In the genomic region with DNA sequence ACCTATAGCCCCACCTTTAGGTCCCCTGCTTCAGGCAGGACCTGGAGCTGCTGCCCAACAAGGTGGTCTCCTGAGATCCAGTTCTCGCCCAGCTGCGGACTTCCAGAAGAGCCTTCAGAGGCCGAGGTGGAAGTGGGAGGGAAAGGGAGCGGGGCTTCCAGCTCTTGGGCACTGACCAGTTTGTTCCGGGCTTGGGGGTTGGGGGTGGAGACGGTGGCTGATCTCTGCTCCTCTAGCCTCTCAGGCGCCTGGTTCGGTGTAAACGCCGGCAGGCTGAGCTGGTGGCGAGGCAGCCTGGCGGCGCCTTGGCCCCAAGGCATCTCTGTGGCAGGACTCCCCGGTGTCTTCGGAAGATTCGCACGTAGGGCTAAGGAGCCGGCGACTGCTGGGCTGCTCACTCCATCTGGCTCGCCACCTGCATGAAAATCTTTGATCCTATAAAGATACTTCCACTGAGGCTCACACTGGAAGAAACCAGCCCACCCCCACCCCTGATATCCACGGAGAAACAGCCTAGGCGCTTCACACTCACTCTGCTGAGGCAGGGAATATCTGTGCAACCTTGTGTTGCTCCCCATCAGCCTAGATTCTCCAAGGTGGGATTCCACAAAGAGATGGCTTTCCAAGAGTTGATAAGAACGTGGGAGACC, we compare ENCODE assay signal across 10 mouse cellular contexts. TPM values are rescaled to one million over a fixed set of nuclear protein-coding genes. Genes with fewer than 3 reads are reported as not detected.
DNase-seq lines count a peak whose midpoint lies in the region; ATAC-seq lines count a peak whose summit lies in the region.
"Had no signal": no experiment of that assay in that cellular context is flagged by ENCODE, and none has a peak within 500 bp of the region (broad histone marks: within the 10 kb centered on the region; RNA-seq: fewer than 3 reads in every experiment).

A gene (minus strand): TSS at position 267 of the 650 bp plus-strand sequence.

- peak within 1 kb of the TSS; percentile 8; the same call in 1 of the 2 replicates for H3K4me3 ChIP-seq in kidney, embryonic 14.5 days (ENCODE audit: low read length)
- no peak within 1 kb of the TSS for H3K4me3 ChIP-seq in kidney, embryonic 16.5 days (ENCODE audit: low read length)
- H3K4me3 ChIP-seq in limb, embryonic 10.5 days, result peak within 1 kb of the TSS; percentile 48

- no peaks in the 10 kb centered on the region for H3K9me3 ChIP-seq in kidney, embryonic 14.5 days (ENCODE audit: control insufficient read depth, low read length)
- H3K9me3 ChIP-seq in kidney, embryonic 16.5 days (ENCODE audit: low read length), result no peaks in the 10 kb centered on the region
- H3K9me3 ChIP-seq in limb, embryonic 10.5 days (replicated peaks), result no peaks in the 10 kb centered on the region

- H3K27ac ChIP-seq in kidney, embryonic 14.5 days (ENCODE audit: low read depth, low read length), result no peak within 1 kb of the TSS
- H3K27ac ChIP-seq in kidney, embryonic 16.5 days (ENCODE audit: low read length), result no peak within 1 kb of the TSS
- peak within 1 kb of the TSS; percentile 37 for H3K27ac ChIP-seq in limb, embryonic 10.5 days
- H3K27ac ChIP-seq: liver, embryonic 14.5 days had no signal

- peaks cover 92% of the 10 kb centered on the region for H3K27me3 ChIP-seq in kidney, embryonic 14.5 days (ENCODE audit: control insufficient read depth, insufficient read depth, low read length)
- H3K27me3 ChIP-seq in kidney, embryonic 16.5 days (ENCODE audit: insufficient read depth, low read length), result peaks cover 96% of the 10 kb centered on the region
- H3K27me3 ChIP-seq in limb, embryonic 10.5 days (ENCODE audit: low read depth, poor library complexity, severe bottlenecking), result peaks cover 100% of the 10 kb centered on the region

- H3K36me3 ChIP-seq in kidney, embryonic 14.5 days (ENCODE audit: control insufficient read depth, insufficient read depth, low read length), result no peaks in the 10 kb centered on the region
- no peaks in the 10 kb centered on the region for H3K36me3 ChIP-seq in kidney, embryonic 16.5 days (ENCODE audit: insufficient read depth, low read length)
- H3K36me3 ChIP-seq in limb, embryonic 10.5 days, result no peaks in the 10 kb centered on the region

- no peak for ATAC-seq in kidney, embryonic 14.5 days (ENCODE audit: low FRiP score, low TSS enrichment)
- ATAC-seq in kidney, embryonic 16.5 days (ENCODE audit: low FRiP score, low TSS enrichment), result no peak
- ATAC-seq: midbrain, embryonic 16.5 days had no signal

- H3K9ac ChIP-seq in kidney, embryonic 14.5 days (ENCODE audit: low read depth, low read length), result no peak within 1 kb of the TSS
- no peak within 1 kb of the TSS for H3K9ac ChIP-seq in kidney, embryonic 16.5 days (replicated peaks; ENCODE audit: low read length)
- H3K9ac ChIP-seq: liver, embryonic 14.5 days had no signal

- peaks cover 13% of the 10 kb centered on the region for H3K4me1 ChIP-seq in kidney, embryonic 14.5 days (ENCODE audit: control insufficient read depth, insufficient read depth, low read length)
- H3K4me1 ChIP-seq in kidney, embryonic 16.5 days (ENCODE audit: insufficient read depth, low read length), result peaks cover 24% of the 10 kb centered on the region
- H3K4me1 ChIP-seq in limb, embryonic 10.5 days, result peaks cover 77% of the 10 kb centered on the region

- WGBS in kidney, embryonic 14.5 days, result 4% methylated on average over 23 of the region's 23 CpGs
- 6% methylated on average over 23 of the region's 23 CpGs for WGBS in kidney, embryonic 16.5 days
- WGBS in limb, embryonic 10.5 days, result 1% methylated on average over 23 of the region's 23 CpGs

- no peak within 1 kb of the TSS; the same call in 1 of the 2 replicates for H3K4me2 ChIP-seq in kidney, embryonic 14.5 days (replicated peaks; ENCODE audit: low read depth, low read length)
- no peak within 1 kb of the TSS for H3K4me2 ChIP-seq in kidney, embryonic 16.5 days (replicated peaks; ENCODE audit: low read depth, low read length)

- peak; percentile 40 for DNase-seq in embryo, embryonic 11 days
- DNase-seq in embryo, embryonic 10.5 days (ENCODE audit: low spot score), result no peak
- DNase-seq in ZHBTc4 (ENCODE audit: low read depth, low spot score), result peak; percentile 64
- peak; percentile 62 for DNase-seq in limb, embryonic 10.5 days (ENCODE audit: low spot score)
- no peak for DNase-seq in right cerebral cortex, postnatal 10 days (ENCODE audit: low spot score in 2 of 2)
- no peak for DNase-seq in right cerebral cortex, adult 2 months (ENCODE audit: low spot score in 2 of 2)

RNA-seq across cellular contexts. Expression of the gene that starts here (rescaled TPM):
- polyA plus RNA-seq in kidney, embryonic 14.5 days (2014; fragmentation: Nextera tagmentation; extraction: Ambion mirVana), result not detected in 2 replicates
- polyA plus RNA-seq in kidney, embryonic 16.5 days (2015; fragmentation: Nextera tagmentation; extraction: Ambion mirVana), result 0.97 and 1.8 TPM in 2 replicates
- 3.3 and 8.5 TPM in 2 replicates for polyA plus RNA-seq in limb, embryonic 10.5 days (2016; fragmentation: Nextera tagmentation; extraction: Ambion mirVana)
- polyA plus RNA-seq: midbrain, embryonic 16.5 days had no signal

Comparison
In these comparisons a context has a peak if more than half of its experiments do, and no peak if none do; other contexts are left out.
1. DNase-seq: peak in embryo, embryonic 11 days (single experiment), ZHBTc4 (single experiment) and limb, embryonic 10.5 days (single experiment); none in embryo, embryonic 10.5 days (single experiment), right cerebral cortex, postnatal 10 days (0 of 2) and right cerebral cortex, adult 2 months (0 of 2).